In the genomic region with DNA sequence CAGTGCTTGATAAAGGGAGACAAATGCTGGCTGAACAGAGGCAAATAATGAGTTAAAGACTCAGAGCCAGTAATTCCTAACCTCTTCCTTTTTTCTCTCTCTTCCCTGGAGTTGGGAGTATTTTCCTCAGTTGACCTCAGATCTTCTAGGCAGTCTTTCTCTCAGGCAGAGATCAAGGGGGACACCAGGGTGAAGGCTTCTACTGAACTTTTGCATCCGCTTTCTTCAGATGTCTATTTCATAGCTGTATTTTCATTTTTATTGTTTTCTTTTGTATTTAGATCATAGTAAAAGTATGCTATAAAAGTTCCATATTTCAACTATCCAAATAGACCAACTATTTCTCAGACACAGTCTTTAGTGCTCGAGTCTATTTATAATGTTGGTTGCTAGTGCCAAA, we compare ENCODE assay signal across 20 mouse cellular contexts. TPM values are rescaled to one million over a fixed set of nuclear protein-coding genes. Genes with fewer than 3 reads are reported as not detected.
"Had no signal": no experiment of that assay in that cellular context is flagged by ENCODE, and none has a peak within 500 bp of the region (broad histone marks: within the 10 kb centered on the region; RNA-seq: fewer than 3 reads in every experiment).

No protein-coding gene starts in this region.

- H3K27ac ChIP-seq: midbrain, embryonic 10.5 days; midbrain, embryonic 12.5 days; neural tube, embryonic 13.5 days; neural tube, embryonic 15.5 days had no signal

- H3K4me3 ChIP-seq: midbrain, embryonic 10.5 days; midbrain, embryonic 12.5 days; myocyte; neural tube, embryonic 13.5 days; neural tube, embryonic 15.5 days had no signal

- DNase-seq: lung, adult 18-20 months; lung, embryonic 14.5 days; lung, postnatal 10 days; lung, postnatal 4 days; midbrain, embryonic 14.5 days; retina, postnatal 1 day; right cerebral cortex, adult 18-20 months; right cerebral cortex, postnatal 25 days; right cerebral cortex, postnatal 4 days; spleen, adult 18-20 months; thymus, adult 18-20 months; thymus, postnatal 14 days; thymus, postnatal 36 days had no signal

- H3K27me3 ChIP-seq: midbrain, embryonic 12.5 days; neural tube, embryonic 13.5 days; neural tube, embryonic 15.5 days had no signal

- H3K4me1 ChIP-seq: midbrain, embryonic 10.5 days; midbrain, embryonic 12.5 days; neural tube, embryonic 15.5 days had no signal

- H3K36me3 ChIP-seq: midbrain, embryonic 10.5 days; midbrain, embryonic 12.5 days; neural tube, embryonic 13.5 days; neural tube, embryonic 15.5 days had no signal

RNA-seq across cellular contexts. Expression of gene Alx1, which starts 27.5 kb away (rescaled TPM):
- polyA plus RNA-seq: midbrain, embryonic 14.5 days; small intestine, adult 2 months; stomach, embryonic 14.5 days had no signal
